Mouse (Mus musculus): Measurements from ENCODE around the gene Hectd2. TPM values are rescaled to one million over a fixed set of nuclear protein-coding genes. Genes with fewer than 3 reads are reported as not detected.

Hectd2 gene
- polyA plus RNA-seq, 1 experiment from 2014 or later: 1.9 TPM

Other genes with a start within 250 kb of the Hectd2 start
- gene Pcgf5, start 206.3 kb upstream of the Hectd2 start, polyA plus RNA-seq (2015; fragmentation: Nextera tagmentation; extraction: Ambion mirVana): 6.9 and 9.2 TPM in 2 replicates
- 22.1 and 24.5 TPM in 2 replicates for gene Ppp1r3c, start 182.0 kb downstream of the Hectd2 start, polyA plus RNA-seq (2015; fragmentation: Nextera tagmentation; extraction: Ambion mirVana)